Mouse (Mus musculus): ENCODE data around the gene Nfkbib. TPM values are rescaled to one million over a fixed set of nuclear protein-coding genes. Genes with fewer than 3 reads are reported as not detected.

Gene Nfkbib
- 22.2 and 23.3 TPM in 2 replicates for polyA plus RNA-seq (2012; rRNA removed)

GRCm38 (mm10) chr7:28767462-28767965 lies at the start of gene Nfkbib:
Gene Nfkbib, minus strand, starts transcription at chr7:28767512.

DNA sequence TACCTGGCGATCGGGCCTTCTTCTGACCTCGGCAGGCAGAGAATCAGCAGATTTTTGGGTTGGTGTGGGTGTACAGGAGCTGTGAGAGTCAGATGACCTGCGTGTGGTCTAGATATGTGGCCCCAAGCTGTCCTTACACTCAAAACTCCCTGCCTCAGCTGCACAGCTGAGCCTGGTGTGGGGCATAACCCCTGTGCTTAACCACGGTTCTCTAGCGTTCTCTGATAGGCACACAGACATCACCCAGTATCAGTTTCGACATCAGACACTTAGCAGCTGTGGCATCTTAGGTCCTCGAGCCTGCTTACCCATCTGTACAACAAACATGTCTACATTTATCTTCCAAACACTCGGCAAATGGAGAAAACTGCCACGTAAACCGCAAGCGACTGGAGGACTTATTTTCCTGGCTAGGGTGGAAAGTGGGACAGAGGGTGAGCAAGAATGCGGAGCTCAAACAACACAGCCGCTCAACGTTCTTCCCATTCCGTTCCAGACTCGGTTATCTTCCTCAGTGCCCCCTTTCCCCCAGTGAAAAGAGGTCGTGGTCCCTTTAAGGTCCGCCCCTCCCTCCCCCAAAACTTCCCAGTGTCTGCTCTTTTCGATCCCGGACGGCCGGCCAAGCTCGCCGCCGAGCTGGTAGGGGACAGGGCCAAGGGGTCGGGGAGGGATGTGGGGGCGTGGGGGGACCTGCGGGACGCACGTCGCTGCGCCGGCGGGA lies 41.1 kb upstream of the Nfkbib start, which contains the start of gene Hnrnpl:
Gene Hnrnpl (plus strand): TSS at position 321 of the 721 bp plus-strand sequence.

GRCm38 (mm10) chr7:28788307-28789195 lies 21.2 kb upstream of the Nfkbib start, which contains the start of gene Rinl:
Gene Rinl, plus strand, starts transcription at chr7:28788969.

DNA sequence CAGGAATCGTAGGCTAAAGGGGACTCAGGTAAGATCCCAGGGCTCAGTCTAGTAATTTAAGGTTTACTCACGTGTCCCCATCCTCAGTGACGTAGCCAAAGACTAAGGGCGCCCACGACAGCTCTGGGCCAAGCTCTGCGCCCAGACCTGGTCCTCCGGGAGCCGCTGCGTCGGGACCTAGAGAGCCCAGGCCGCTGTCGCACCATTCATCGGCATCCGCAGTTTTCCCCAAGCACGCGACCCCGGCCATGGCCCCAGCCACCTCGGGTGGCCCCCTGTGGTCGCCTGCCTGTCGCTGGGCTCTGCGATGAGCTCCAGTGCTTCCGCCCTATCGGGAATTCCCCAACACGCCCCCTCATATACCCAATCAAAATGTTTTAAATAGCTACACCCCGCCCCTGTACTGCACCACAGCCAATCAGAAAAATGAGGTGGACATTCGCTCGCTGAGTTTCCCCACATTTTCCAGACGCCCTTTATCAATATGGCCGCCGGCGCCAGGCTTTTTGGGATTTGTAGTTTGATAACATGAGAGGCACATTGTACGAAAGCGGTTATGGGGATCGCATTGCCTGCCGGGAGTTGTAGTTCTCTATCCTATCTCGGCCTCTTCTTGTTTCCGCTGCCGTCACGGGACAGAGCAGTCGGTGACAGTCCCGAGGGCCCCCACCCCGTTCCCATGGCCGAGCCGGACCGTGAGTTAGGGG lies 986 bp downstream of the Nfkbib start, which contains the start of gene Sirt2:
Gene Sirt2 (plus strand): TSS at position 563 of the 707 bp plus-strand sequence.

DNA sequence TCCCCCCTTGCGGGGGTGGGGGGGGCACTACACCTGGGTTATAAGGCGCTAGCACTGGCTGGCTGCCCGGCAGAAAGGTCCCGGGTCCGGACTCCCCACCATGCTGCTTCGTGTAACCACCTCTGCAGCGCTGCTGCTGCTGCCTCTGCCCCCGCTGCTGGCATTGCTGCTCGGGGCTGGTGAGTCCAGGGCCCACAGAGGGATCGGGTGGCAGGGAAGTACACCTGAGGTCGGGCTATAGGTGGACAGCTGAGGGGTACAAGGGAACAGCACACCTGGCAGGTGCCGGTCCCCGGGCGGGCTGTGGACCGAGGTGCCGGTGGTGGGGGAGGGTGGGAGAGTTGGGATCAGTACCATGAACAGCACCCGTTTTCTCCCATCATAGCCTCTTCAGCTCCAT lies 11.2 kb downstream of the Nfkbib start, which contains the start of gene Ccer2:
Gene Ccer2 (plus strand): TSS at position 96 of the 400 bp plus-strand sequence.

GRCm38 (mm10) chr7:28741709-28742438 lies 25.4 kb downstream of the Nfkbib start, which contains the start of the genes Mrps12 and Sars2:
Gene Mrps12, minus strand, starts transcription at chr7:28741820.
Gene Sars2, plus strand, starts transcription at chr7:28741992.

GRCm38 (mm10) chr7:28716590-28717281 lies 50.6 kb downstream of the Nfkbib start, which contains the start of gene Fbxo17:
Gene Fbxo17, plus strand, starts transcription at chr7:28716804.

Other genes starting within 250 kb of the Nfkbib start
- not detected in 2 replicates for gene Ifnl3, start 244.7 kb downstream of the Nfkbib start, polyA plus RNA-seq (2012; rRNA removed)
- gene Sycn, start 226.6 kb downstream of the Nfkbib start, polyA plus RNA-seq (2012; rRNA removed) = not detected in 2 replicates
- 0.07 TPM in 1 of 2 replicates, not detected in the other for gene Nccrp1, start 220.3 kb downstream of the Nfkbib start, polyA plus RNA-seq (2012; rRNA removed)
- gene Samd4b, start 169.4 kb downstream of the Nfkbib start, polyA plus RNA-seq (2012; rRNA removed) = 47.4 and 72.3 TPM in 2 replicates
- gene Pak4, start 169.3 kb downstream of the Nfkbib start, polyA plus RNA-seq (2012; rRNA removed) = 30.7 and 42.8 TPM in 2 replicates
- 0.05 TPM in 1 of 2 replicates, not detected in the other for gene Acp7, start 136.2 kb downstream of the Nfkbib start, polyA plus RNA-seq (2012; rRNA removed)
- 5.5 and 12.1 TPM in 2 replicates for gene Fbxo27, start 74.7 kb downstream of the Nfkbib start, polyA plus RNA-seq (2012; rRNA removed)
- 5.6 and 10.4 TPM in 2 replicates for gene Fbxo17, start 50.7 kb downstream of the Nfkbib start, polyA plus RNA-seq (2012; rRNA removed)
- gene Mrps12, start 25.7 kb downstream of the Nfkbib start, polyA plus RNA-seq (2012; rRNA removed) = 66.2 and 163 TPM in 2 replicates
- 28.0 and 31.2 TPM in 2 replicates for gene Sars2, start 25.5 kb downstream of the Nfkbib start, polyA plus RNA-seq (2012; rRNA removed)
- 1.3 and 1.7 TPM in 2 replicates for gene Ccer2, start 11.3 kb downstream of the Nfkbib start, polyA plus RNA-seq (2012; rRNA removed)
- 70.2 and 74.6 TPM in 2 replicates for gene Sirt2, start 777 bp downstream of the Nfkbib start, polyA plus RNA-seq (2012; rRNA removed)
- gene Rinl, start 21.5 kb upstream of the Nfkbib start, polyA plus RNA-seq (2012; rRNA removed) = 1.7 and 3.6 TPM in 2 replicates
- gene Hnrnpl, start 41.0 kb upstream of the Nfkbib start, polyA plus RNA-seq (2012; rRNA removed) = 662 and 695 TPM in 2 replicates
- gene Ech1, start 57.7 kb upstream of the Nfkbib start, polyA plus RNA-seq (2012; rRNA removed) = 45.3 and 77.0 TPM in 2 replicates
- 5.7 and 5.8 TPM in 2 replicates for gene Lgals4, start 66.3 kb upstream of the Nfkbib start, polyA plus RNA-seq (2012; rRNA removed)
- 6.3 and 9.3 TPM in 2 replicates for gene Lgals7, start 96.3 kb upstream of the Nfkbib start, polyA plus RNA-seq (2012; rRNA removed)
- gene Capn12, start 113.9 kb upstream of the Nfkbib start, polyA plus RNA-seq (2012; rRNA removed) = 0.08 and 0.12 TPM in 2 replicates
- 152 and 193 TPM in 2 replicates for gene Actn4, start 194.8 kb upstream of the Nfkbib start, polyA plus RNA-seq (2012; rRNA removed)
- gene Eif3k, start 214.4 kb upstream of the Nfkbib start, polyA plus RNA-seq (2012; rRNA removed) = 480 and 523 TPM in 2 replicates
- gene Map4k1, start 214.5 kb upstream of the Nfkbib start, polyA plus RNA-seq (2012; rRNA removed) = 8.5 and 12.6 TPM in 2 replicates